In the genomic region with DNA sequence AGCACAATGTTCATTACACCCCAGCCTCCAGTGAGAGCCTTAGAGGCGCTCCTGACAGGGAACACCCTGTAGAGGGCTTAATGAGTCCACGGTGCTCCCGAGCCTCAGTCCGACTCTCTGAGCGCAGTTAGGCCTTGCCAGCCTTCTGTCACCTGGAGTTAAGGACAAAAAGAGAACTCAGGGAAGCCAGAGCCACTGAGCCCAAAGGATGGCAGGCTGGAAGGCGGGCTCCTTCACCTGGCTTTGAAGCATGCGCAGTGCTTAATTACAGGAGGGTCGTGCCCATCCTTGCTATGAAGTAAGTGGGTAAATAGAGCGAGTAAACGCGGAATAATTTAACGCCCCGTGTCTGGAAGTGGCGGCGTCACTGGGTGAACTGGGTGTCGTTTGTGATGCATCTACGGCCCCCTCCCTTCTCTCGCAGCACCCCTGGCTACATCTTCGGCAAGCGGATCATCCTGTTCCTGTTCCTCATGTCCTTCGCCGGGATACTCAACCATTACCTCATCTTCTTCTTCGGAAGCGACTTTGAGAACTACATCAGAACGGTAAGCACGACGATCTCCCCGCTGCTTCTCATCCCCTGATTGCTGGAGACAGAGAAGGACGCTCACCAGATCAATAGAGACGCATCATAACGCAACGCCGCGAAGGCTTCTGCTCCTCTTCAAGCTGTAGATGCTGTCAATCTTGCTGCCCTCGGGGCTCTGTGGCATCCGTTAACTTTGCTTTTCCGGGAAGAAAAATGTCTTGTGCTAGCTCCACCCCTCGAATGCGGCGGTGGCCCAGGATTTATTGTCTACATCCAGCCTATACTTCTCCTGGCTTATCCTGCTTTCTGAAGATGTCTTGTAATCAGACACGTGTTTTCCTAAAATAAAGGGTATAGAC, we compare ENCODE assay signal across 8 mouse cellular contexts. TPM values are rescaled to one million over a fixed set of nuclear protein-coding genes. Genes with fewer than 3 reads are reported as not detected.
DNase-seq lines count a peak whose midpoint lies in the region; ATAC-seq and TF ChIP-seq lines count a peak whose summit lies in the region.

No protein-coding gene starts in this region.

- intact Hi-C loops in heart, adult 2 months (cut with DNase I), result no loop called here
- intact Hi-C loops in heart, postnatal 10 days (cut with DNase I), result no loop called here

- H3K4me1 ChIP-seq in heart, adult 2 months (ENCODE audit: control insufficient read depth, insufficient read depth, low read length), result peaks cover 2% of the 10 kb centered on the region; the same call in 1 of the 2 replicates
- H3K4me1 ChIP-seq in forebrain, embryonic 11.5 days (replicated peaks; ENCODE audit: control insufficient read depth, insufficient read depth, low read length), result peaks cover 4% of the 10 kb centered on the region; the same call in 1 of the 2 replicates
- peaks cover 15% of the 10 kb centered on the region for H3K4me1 ChIP-seq in kidney, embryonic 15.5 days

- no peak for TF ChIP-seq POLR2A in heart, adult 2 months (IDR thresholded peaks at IDR 0.05; ENCODE audit: insufficient read depth, low read depth, low read length)

- no peak overlapping the region for H3K27ac ChIP-seq in heart, adult 2 months
- H3K27ac ChIP-seq in forebrain, embryonic 11.5 days (ENCODE audit: low read depth, low read length), result no peak overlapping the region
- H3K27ac ChIP-seq in kidney, embryonic 15.5 days, result no peak overlapping the region

- no peaks in the 10 kb centered on the region for H3K36me3 ChIP-seq in heart, adult 2 months (ENCODE audit: control insufficient read depth, insufficient read depth, low read length)
- H3K36me3 ChIP-seq in forebrain, embryonic 11.5 days (ENCODE audit: control insufficient read depth, insufficient read depth, low read length), result no peaks in the 10 kb centered on the region
- no peaks in the 10 kb centered on the region for H3K36me3 ChIP-seq in kidney, embryonic 15.5 days

- no peak overlapping the region for H3K4me3 ChIP-seq in heart, adult 2 months
- H3K4me3 ChIP-seq in forebrain, embryonic 11.5 days (ENCODE audit: low read depth, low read length), result peak overlapping the region; percentile 23
- H3K4me3 ChIP-seq in kidney, embryonic 15.5 days (replicated peaks), result peak overlapping the region; percentile 41

- WGBS in heart, adult 2 months, result 38% methylated on average over 41 of the region's 41 CpGs
- WGBS in forebrain, embryonic 11.5 days, result 24% methylated on average over 41 of the region's 41 CpGs
- 22% methylated on average over 41 of the region's 41 CpGs for WGBS in kidney, embryonic 15.5 days

- no peak overlapping the region for H3K9ac ChIP-seq in heart, adult 2 months (ENCODE audit: low read depth, low read length)
- peak overlapping the region; percentile 33 for H3K9ac ChIP-seq in forebrain, embryonic 11.5 days (ENCODE audit: low read length)
- H3K9ac ChIP-seq in kidney, embryonic 15.5 days, result peak overlapping the region; percentile 47

- no peaks in the 10 kb centered on the region for H3K27me3 ChIP-seq in heart, adult 2 months (ENCODE audit: control insufficient read depth, insufficient read depth, low read length)
- no peaks in the 10 kb centered on the region; the same call in 1 of the 2 replicates for H3K27me3 ChIP-seq in forebrain, embryonic 11.5 days (ENCODE audit: control insufficient read depth, insufficient read depth, low read length)
- 0 out of 2 replicates have a peak, but pooled peaks cover 3% of the 10 kb centered on the region for H3K27me3 ChIP-seq in kidney, embryonic 15.5 days

- H3K79me2 ChIP-seq in heart, adult 2 months (replicated peaks; ENCODE audit: control insufficient read depth, insufficient read depth, low read length), result no peaks in the 10 kb centered on the region

- H3K4me2 ChIP-seq in forebrain, embryonic 11.5 days (ENCODE audit: low read depth, low read length, severe bottlenecking), result peak overlapping the region; percentile 56
- H3K4me2 ChIP-seq in kidney, embryonic 15.5 days, result peak overlapping the region; percentile 64

- peaks cover 3% of the 10 kb centered on the region; the same call in 1 of the 2 replicates for H3K9me3 ChIP-seq in forebrain, embryonic 11.5 days (ENCODE audit: control insufficient read depth, low read length)
- H3K9me3 ChIP-seq in kidney, embryonic 15.5 days (replicated peaks), result peaks cover 4% of the 10 kb centered on the region; the same call in 1 of the 2 replicates

- peak; percentile 36 for TF ChIP-seq CTCF in heart, adult 2 months (IDR thresholded peaks at IDR 0.05)

- no peak for DNase-seq in heart, adult 2 months
- no peak for DNase-seq in heart, postnatal 10 days
- peak; percentile 19 for DNase-seq in Muller cell, postnatal 12 days (ENCODE audit: inconsistent ontology term)
- DNase-seq in forebrain, embryonic 11.5 days (ENCODE audit: low spot score), result peak; percentile 58
- DNase-seq in neural tube, embryonic 10.5 days (ENCODE audit: extremely low spot score, low spot score), result peak; percentile 40
- no peak for DNase-seq in adrenal gland, postnatal 25 days

- ATAC-seq in forebrain, embryonic 11.5 days (replicated peaks; ENCODE audit: low FRiP score), result no peak
- ATAC-seq in kidney, embryonic 15.5 days (replicated peaks; ENCODE audit: low FRiP score), result 0 out of 2 replicates have a peak, but pooled peaks have one; percentile 53
- ATAC-seq in monocyte, adult 5-6 weeks (replicated peaks; ENCODE audit: insufficient number of reproducible peaks, low FRiP score, low TSS enrichment, poor library complexity, severe bottlenecking), result no peak

- TF ChIP-seq EP300 in heart, adult 2 months (IDR thresholded peaks at IDR 0.05; ENCODE audit: insufficient read depth, low read depth, low read length), result no peak

RNA-seq across cellular contexts. Expression of gene Alox5ap, which starts 22.8 kb away (rescaled TPM):
- 10 to 100 TPM; 19.9 to 21.1 TPM for total RNA-seq in heart, adult 2 months (2021)
- 25.5 and 26.5 TPM in 2 replicates for polyA plus RNA-seq in heart, adult 2 months (2012; rRNA removed)
- 10 to 100 TPM; 10.1 to 12.0 TPM for total RNA-seq in heart, postnatal 10 days (2021)
- polyA plus RNA-seq in forebrain, embryonic 11.5 days (2014; fragmentation: Nextera tagmentation; extraction: Ambion mirVana), result 4.5 and 4.7 TPM in 2 replicates
- 12.4 and 13.3 TPM in 2 replicates for polyA plus RNA-seq in kidney, embryonic 15.5 days (2015; fragmentation: Nextera tagmentation; extraction: Ambion mirVana)
- total RNA-seq in adrenal gland, postnatal 25 days (2021), result 9.4 and 14.1 TPM in 2 replicates
- 440 to 1,079 TPM (median 1,051 TPM) in 3 replicates for total RNA-seq in monocyte, adult 5-6 weeks (2017)

Comparison
In these comparisons a context has a peak if more than half of its experiments do, and no peak if none do; other contexts are left out.
1. DNase-seq: peak in Muller cell, postnatal 12 days (single experiment), forebrain, embryonic 11.5 days (single experiment) and neural tube, embryonic 10.5 days (single experiment); none in heart, adult 2 months (0 of 2), heart, postnatal 10 days (0 of 2) and adrenal gland, postnatal 25 days (single experiment).
2. RNA of gene Alox5ap, which starts 22.8 kb away (total RNA-seq): 440 to 1,079 TPM in monocyte, adult 5-6 weeks; 19.9 to 21.1 TPM in heart, adult 2 months, 10.1 to 12.0 TPM in heart, postnatal 10 days and 9.4 to 14.1 TPM in adrenal gland, postnatal 25 days; every median in the first group is over 10 times any median in the second.